Mouse (Mus musculus) MEL-GATA-1-ER (cell line): ENCODE results near the gene Mettl26.

Experiments
- DNase-seq: peaks from one replicate; pipeline ENCODE4 v3.0.0-alpha.2; 2012; ENCODE audit warnings: low read depth; ENCODE audit errors: extremely low read depth

Gene Mettl26

GRCm38 (mm10) chr17:25837076-25837410, 37.8 kb upstream of the Mettl26 start, which contains the start of gene Rhbdl1:
Gene Rhbdl1, minus strand, starts transcription at chr17:25837295.
- DNase-seq = no peak

GRCm38 (mm10) chr17:25837533-25837932, 37.3 kb upstream of the Mettl26 start:
- no peak for DNase-seq

- DNase-seq = no peak
Observed at GRCm38 (mm10) chr17:25838904-25839303, 36.0 kb upstream of the Mettl26 start.

GRCm38 (mm10) chr17:25839455-25840235, 35.2 kb upstream of the Mettl26 start:
- DNase-seq = no peak

GRCm38 (mm10) chr17:25840519-25840918, 34.4 kb upstream of the Mettl26 start:
- no peak for DNase-seq

- DNase-seq = no peak
Observed at GRCm38 (mm10) chr17:25841117-25841880, 33.6 kb upstream of the Mettl26 start, which contains the start of gene Gm20683. Gene Gm20683, minus strand, starts transcription at chr17:25841763.

- DNase-seq = no peak
Observed at GRCm38 (mm10) chr17:25842509-25842908, 32.4 kb upstream of the Mettl26 start.

GRCm38 (mm10) chr17:25843122-25843521, 31.8 kb upstream of the Mettl26 start:
- DNase-seq = no peak

GRCm38 (mm10) chr17:25843636-25844395, 31.1 kb upstream of the Mettl26 start:
- no peak for DNase-seq

- peak; percentile 83 for DNase-seq
Observed at GRCm38 (mm10) chr17:25844396-25844901, 30.4 kb upstream of the Mettl26 start, which contains the start of gene Rhot2. Gene Rhot2, minus strand, starts transcription at chr17:25844851.

GRCm38 (mm10) chr17:25860229-25860628, 14.6 kb upstream of the Mettl26 start:
- no peak for DNase-seq

GRCm38 (mm10) chr17:25860832-25861703, 13.8 kb upstream of the Mettl26 start, which contains the start of gene Wdr90:
Gene Wdr90, minus strand, starts transcription at chr17:25861501.
- DNase-seq = peak; percentile 85

GRCm38 (mm10) chr17:25861704-25862612, 12.9 kb upstream of the Mettl26 start:
- no peak for DNase-seq

GRCm38 (mm10) chr17:25863681-25864080, 11.2 kb upstream of the Mettl26 start:
- DNase-seq = no peak

GRCm38 (mm10) chr17:25864311-25864710, 10.6 kb upstream of the Mettl26 start:
- DNase-seq = no peak

GRCm38 (mm10) chr17:25865288-25865687, 9.6 kb upstream of the Mettl26 start:
- DNase-seq = no peak

GRCm38 (mm10) chr17:25866172-25866571, 8.7 kb upstream of the Mettl26 start:
- DNase-seq = no peak

GRCm38 (mm10) chr17:25867509-25867835, 7.4 kb upstream of the Mettl26 start:
- DNase-seq = no peak

- no peak for DNase-seq
Observed at GRCm38 (mm10) chr17:25867836-25868600, 6.9 kb upstream of the Mettl26 start.
